In the genomic region with DNA sequence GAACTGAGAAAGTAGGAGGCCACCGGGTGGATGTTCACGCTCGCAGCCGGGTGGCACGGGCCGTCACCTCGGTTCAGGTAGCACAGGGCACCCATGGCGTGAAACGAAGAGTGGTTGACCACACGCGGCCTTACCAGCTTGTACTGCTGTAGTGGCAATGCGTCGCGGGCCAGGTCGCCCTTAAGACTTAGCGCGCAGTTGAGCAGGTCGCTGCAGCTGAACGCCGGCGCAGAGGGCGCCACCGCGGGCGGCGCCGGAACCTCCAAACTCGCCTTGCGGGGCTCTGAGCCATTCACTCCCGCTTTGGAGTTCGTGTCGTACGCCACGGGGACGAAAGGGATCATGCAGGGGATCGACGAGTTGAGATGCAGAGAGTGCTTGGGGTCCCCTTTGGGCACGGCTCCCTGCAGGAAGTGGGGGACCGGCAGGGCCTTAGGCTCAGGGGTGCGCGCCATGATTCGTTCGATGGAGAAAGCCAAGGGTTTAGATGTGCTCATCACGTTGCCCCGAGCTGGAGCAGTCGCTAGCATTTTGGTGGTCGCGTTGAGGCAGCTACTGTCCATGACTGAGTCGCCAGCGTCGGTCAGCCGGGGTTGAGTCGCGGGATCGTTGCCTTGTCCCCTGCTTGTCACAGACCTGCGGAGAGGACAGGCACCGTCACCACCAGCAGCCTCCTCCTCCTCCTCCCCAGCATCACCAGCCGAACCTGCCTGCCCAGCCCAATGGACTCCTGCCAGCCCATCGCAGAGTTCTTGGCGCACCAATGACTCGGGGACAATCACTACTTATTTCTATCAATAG, we compare ENCODE assay signal across 9 mouse cellular contexts. TPM values are rescaled to one million over a fixed set of nuclear protein-coding genes. Genes with fewer than 3 reads are reported as not detected.
DNase-seq lines count a peak whose midpoint lies in the region; ATAC-seq lines count a peak whose summit lies in the region.
"Had no signal": no experiment of that assay in that cellular context is flagged by ENCODE, and none has a peak within 500 bp of the region (broad histone marks: within the 10 kb centered on the region; RNA-seq: fewer than 3 reads in every experiment).

No protein-coding gene starts in this region.

- peaks cover 60% of the 10 kb centered on the region for H3K27me3 ChIP-seq in hindbrain, embryonic 16.5 days (replicated peaks; ENCODE audit: control insufficient read depth, insufficient read depth, low read length)

- no peaks in the 10 kb centered on the region for H3K9me3 ChIP-seq in hindbrain, embryonic 16.5 days (ENCODE audit: control insufficient read depth, low read length)

- H3K4me3 ChIP-seq in hindbrain, embryonic 16.5 days (ENCODE audit: low read length): no peak overlapping the region

- no peak overlapping the region for H3K9ac ChIP-seq in hindbrain, embryonic 16.5 days (ENCODE audit: low read depth, low read length)

- peak; percentile 22 for DNase-seq in kidney, adult 18-20 months
- no peak for DNase-seq in kidney, postnatal 10 days
- DNase-seq in embryo, embryonic 10.5 days (ENCODE audit: low spot score): peak; percentile 65
- DNase-seq in neural tube, embryonic 10.5 days (ENCODE audit: extremely low spot score, low spot score): peak; percentile 67
- no peak for DNase-seq in cerebellum, adult 11-12 months
- DNase-seq in layer of hippocampus, adult 9-10 months (ENCODE audit: low spot score): no peak
- no peak for DNase-seq in thymus, postnatal 36 days

- no peak overlapping the region for H3K4me2 ChIP-seq in hindbrain, embryonic 16.5 days (ENCODE audit: low read length)

- peaks cover 7% of the 10 kb centered on the region for H3K4me1 ChIP-seq in hindbrain, embryonic 16.5 days (ENCODE audit: control insufficient read depth, insufficient read depth, low read depth, low read length)

- H3K27ac ChIP-seq in hindbrain, embryonic 16.5 days (ENCODE audit: low read depth, low read length): no peak overlapping the region
- H3K27ac ChIP-seq: kidney, postnatal 0 days had no signal

- peak; percentile 31; the same call in 1 of the 2 replicates for ATAC-seq in hindbrain, embryonic 16.5 days

- H3K36me3 ChIP-seq in hindbrain, embryonic 16.5 days (ENCODE audit: control insufficient read depth, insufficient read depth, low read length): no peaks in the 10 kb centered on the region

- WGBS in hindbrain, embryonic 16.5 days: under 1% methylated on average over 58 of the region's 61 CpGs

RNA-seq across cellular contexts. Expression of a gene that starts 0.5 kb away (rescaled TPM):
- 0.47 TPM in 1 of 2 replicates, not detected in the other for polyA plus RNA-seq in hindbrain, embryonic 16.5 days (2015; fragmentation: Nextera tagmentation; extraction: Ambion mirVana)
- polyA plus RNA-seq: kidney, postnatal 0 days had no signal

Comparison
In these comparisons a context has a peak if more than half of its experiments do, and no peak if none do; other contexts are left out.
1. DNase-seq: peak in kidney, adult 18-20 months (single experiment), embryo, embryonic 10.5 days (single experiment) and neural tube, embryonic 10.5 days (single experiment); none in kidney, postnatal 10 days (single experiment), cerebellum, adult 11-12 months (single experiment), layer of hippocampus, adult 9-10 months (single experiment) and thymus, postnatal 36 days (0 of 2).